Mouse (Mus musculus): Measurements from ENCODE around the gene Cdk2.
A peak's percentile ranks its signal among the peaks of the same experiment; 100 is the strongest.

Cdk2 gene

GRCm38 (mm10) chr10:128702328-128703007 lies 2.4 kb downstream of the Cdk2 start:
- no peak for DNase-seq

GRCm38 (mm10) chr10:128700712-128701111 lies 4.1 kb downstream of the Cdk2 start:
- no peak for DNase-seq

- peak; percentile 91 for DNase-seq
Measured at GRCm38 (mm10) chr10:128699611-128700010, 5.2 kb downstream of the Cdk2 start.

DNA sequence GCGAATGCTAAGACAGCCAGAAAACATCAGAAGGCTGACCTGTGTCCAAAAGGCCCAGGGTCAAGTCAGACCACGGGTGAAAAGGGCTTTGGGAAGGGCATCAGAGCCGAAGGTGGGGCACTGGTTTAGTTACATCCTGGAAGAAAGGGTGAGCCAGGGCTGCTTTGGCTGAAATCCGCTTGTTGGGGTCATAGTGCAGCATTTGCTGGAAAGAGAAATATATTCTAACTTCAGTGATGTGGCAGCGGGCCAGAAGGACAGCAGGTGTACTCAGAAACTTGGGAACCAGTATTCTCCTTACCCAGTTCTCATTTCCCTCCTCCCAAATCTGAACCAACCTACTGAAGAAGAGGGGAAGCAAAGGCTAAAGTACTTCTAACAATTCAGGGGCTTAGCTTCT lies 5.8 kb downstream of the Cdk2 start:
- peak; percentile 89 for DNase-seq

DNA sequence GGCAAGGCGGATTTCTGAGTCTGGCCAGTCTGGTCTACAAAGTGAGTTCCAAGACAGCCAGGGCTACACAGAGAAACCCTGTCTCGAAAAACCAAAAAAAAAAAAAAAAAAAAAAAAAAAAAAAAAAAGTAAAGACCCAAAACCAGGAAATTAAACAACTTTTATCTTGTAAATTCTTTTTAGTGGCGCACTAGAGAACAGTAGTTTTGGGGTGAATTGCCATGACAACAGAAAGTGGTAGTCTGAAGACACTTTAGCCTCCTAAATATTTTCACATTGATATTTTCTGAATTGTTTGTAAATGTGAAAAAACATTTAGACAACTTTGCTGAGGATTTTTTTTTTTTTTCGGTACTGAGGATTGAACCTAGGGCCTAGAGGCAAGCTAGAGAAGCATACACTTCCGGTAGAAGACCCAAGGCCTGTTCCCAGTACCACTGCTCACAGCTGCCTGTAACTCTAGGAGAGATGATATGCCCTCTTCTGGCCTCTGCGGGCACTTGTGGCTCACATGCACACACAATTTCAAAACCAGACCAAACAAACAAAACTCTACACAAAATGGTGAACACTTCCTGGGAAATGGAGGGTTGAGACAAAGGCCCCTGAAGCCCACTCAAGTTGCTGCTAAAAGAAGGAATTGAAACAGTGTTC lies 7.6 kb downstream of the Cdk2 start:
- peak; percentile 89 for DNase-seq

DNA sequence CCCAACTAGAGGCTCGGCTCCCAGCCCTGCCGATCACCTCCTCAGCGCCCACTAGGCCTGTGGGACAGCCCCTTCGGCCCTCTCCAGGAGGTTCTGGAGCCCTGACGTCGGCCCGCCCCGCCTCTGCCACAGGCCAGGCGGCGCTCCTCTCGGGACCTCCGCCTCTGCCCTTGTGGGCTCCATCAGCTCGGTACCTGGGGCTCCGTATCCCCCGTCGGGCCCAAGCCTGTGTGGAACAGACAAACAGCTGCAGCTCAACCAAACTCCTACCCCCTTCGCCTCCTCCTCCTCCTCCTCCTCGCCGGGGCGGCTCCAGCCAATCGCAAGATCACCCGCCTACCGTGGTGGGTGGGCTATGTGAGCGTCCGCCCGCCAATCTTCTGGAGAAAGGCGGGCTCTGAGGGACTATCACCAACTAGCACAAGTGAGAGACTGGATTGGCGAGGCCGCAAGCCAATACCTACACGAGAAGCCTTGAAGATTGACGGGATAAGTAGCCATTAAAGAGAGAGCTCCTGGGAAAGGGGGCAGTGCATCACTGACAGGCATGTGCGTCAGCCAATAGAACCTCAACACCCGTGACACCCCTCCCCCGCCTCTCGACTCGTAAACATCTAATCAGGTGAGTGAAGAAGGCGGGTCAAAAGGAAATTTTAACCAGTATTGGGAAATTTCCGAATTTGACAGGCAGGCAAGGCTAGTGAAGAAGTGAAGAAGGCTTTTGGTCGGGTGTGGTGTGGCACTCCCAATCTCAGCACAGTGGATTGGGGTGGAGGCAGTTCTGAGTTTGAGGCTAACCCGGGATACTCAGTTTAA lies 8.6 kb downstream of the Cdk2 start, which contains the start of gene Rab5b:
Gene Rab5b (minus strand): TSS at position 273 of the 816 bp plus-strand sequence.
- peak; percentile 100 for DNase-seq

GRCm38 (mm10) chr10:128695411-128695991 lies 9.3 kb downstream of the Cdk2 start:
- DNase-seq, result no peak

GRCm38 (mm10) chr10:128674469-128675008 lies 30.3 kb downstream of the Cdk2 start:
- DNase-seq, result no peak

- DNase-seq, result peak; percentile 99
Measured at GRCm38 (mm10) chr10:128673763-128674468, 30.9 kb downstream of the Cdk2 start, which contains the start of gene Suox. Suox (minus strand) TSS chr10:128674073.

DNA sequence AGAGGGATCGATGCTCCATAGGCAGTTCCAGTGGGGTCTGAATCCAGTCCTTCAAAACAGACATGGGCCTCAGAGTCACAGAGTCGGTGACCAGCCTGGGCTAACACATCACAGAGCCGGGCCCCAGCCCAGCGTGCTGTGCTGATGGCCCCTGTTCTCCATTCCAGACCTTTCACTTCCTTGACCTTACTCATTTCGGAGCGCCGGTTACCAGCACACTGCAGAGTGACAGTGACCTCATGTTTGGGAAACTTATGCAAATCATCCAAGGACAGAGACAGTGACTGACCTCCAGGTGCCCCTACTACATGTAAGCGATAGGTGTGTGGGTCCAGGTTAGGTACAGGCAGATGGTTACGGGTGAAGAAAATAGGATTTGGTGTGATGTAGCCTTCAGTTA lies 33.7 kb downstream of the Cdk2 start:
- no peak for DNase-seq

- peak; percentile 91 for DNase-seq
Measured at GRCm38 (mm10) chr10:128668790-128669672, 35.8 kb downstream of the Cdk2 start.

DNA sequence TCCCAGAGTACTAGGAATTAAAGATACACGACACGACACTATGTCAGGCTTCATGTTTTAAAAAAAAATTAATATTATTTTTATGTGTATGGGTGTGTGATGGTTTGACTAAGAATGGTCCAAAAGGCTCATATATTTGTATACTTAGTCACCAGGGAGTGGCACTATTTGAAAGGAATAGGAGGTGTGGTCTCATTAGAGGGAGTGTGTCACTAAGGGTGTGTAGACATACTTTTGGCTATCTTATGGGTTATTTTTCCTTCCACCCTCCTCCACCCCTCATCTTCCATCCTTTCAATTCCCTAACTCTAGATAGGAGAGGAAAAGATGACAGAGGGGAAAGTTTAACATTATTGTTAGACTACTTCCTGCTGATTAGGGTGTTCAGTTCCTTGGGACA lies 39.0 kb downstream of the Cdk2 start:
- no peak for DNase-seq

GRCm38 (mm10) chr10:128665307-128665706 lies 39.5 kb downstream of the Cdk2 start:
- no peak for DNase-seq

DNA sequence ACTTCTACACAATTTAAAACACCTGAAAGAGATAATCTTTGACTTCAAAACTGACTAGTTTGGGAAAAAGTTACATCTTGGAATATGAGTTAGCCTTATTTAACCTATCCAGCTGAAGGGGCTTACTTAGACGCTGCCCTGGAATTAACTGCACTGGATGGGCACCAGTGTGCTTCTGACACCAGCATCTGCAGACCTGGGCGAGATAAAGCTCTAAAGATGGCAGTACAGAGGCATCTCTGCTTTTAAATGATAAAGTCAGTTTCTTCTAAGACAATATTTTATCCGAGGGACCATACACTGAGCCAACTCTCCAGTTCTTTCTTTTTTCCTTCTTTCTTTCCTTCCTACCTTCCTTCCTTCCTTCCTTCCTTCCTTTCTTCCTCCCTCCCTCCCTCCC lies 40.0 kb downstream of the Cdk2 start:
- no peak for DNase-seq

DNA sequence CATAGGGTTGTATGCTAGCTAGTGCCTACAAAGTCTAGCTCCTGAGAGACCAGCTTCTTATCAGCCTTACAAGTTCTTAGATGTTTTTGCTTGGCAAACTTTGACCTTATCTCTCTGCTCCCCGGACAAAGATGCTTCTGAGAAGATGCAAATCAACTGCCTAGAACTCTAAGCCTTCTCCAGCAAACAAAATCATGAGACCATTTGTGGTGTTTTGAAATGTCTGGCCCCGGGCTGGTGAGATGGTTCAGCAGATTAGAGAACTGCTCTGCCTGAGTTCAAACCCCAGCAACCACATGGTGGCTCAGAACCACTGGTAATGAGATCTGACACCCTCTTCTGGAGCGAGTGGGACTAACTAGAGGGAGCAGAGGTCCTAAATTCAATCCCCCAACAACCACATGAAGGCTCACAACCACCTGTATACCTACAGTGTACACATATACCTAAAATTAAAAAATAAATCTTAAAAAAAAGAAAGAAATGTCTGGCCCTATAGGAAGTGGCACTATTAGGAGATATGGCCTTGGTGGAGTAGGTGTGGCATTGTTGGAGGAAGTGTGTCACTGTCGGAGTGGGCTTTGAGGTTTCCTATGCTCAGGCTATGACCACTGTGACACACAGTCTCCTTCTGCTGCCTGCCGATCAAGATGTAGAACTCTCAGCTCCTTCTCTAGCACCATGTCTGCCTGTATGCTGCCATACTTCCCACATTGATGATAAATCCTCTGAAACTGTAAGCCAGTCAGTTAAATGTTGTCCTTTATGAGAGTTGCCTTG lies 41.2 kb downstream of the Cdk2 start:
- DNase-seq, result no peak

DNA sequence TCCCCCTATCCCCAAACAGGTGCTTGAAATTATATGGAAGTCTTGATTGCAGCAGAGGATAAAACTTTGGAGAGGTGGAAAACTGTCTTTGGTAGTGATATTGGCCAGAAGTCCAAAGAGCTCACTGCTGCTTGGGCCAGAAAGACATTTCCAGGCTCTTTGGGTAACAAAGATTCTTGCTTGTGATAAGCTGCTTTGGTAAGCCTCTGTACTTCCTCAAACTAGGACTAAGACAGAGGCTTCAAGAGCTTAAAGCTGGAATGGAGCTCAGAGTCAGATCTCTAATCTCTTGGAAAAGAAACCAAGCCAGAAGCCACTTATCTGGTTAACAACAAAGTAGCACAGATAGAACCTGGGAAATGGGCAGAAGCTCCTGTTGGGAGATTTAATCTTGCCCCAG lies 42.4 kb downstream of the Cdk2 start:
- no peak for DNase-seq

GRCm38 (mm10) chr10:128659490-128659889 lies 45.3 kb downstream of the Cdk2 start:
- no peak for DNase-seq

DNA sequence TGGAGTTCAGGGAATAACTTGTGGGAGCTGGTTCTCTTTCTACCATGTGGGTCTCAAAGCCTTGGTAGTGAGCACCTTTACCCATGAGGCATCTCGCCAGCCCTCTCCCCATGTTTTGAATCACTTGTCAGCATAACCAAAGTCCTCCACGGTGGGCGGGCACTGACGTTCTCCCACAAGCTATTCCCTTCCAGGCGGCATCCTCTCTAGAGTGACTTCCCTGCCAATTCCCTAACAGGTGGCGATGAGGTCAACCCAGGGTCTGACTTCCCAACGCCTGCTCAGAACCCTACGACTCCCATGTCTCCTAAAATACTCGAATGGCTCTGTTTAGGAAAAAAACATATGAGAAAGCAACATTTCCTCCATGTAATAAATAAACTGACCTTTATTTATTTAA lies 47.0 kb downstream of the Cdk2 start:
- no peak for DNase-seq

DNA sequence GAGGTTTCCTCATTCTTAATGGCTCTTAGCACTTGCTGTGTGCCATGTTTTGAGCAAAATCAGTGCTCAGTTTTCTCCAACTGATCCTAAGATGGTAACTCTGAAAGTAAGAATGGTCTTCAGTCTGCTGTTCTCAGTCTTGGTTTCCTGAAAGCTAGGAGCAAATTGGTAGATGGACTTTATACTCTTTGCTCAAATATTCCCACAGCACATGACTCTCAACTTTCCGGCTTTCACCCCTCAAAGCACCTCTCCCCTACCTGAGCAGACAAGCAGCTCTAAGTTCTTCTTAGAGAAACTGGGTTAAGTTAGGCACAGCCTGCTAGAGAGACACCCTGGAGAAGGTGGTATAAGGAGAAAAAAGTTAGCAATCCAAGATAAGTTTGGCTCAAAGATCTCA lies 48.1 kb downstream of the Cdk2 start:
- no peak for DNase-seq

- no peak for DNase-seq
Measured at GRCm38 (mm10) chr10:128655254-128655653, 49.6 kb downstream of the Cdk2 start.
